ENCODE assay signal across 12 mouse cellular contexts in genomic region chr9:96957298-96957865, GRCm38 (mm10).
A peak's percentile ranks its signal among the peaks of the same experiment; 100 is the strongest.
DNase-seq lines count a peak whose midpoint lies in the region; ATAC-seq lines count a peak whose summit lies in the region.
"Had no signal": no experiment of that assay in that cellular context is flagged by ENCODE, and none has a peak within 500 bp of the region (broad histone marks: within the 10 kb centered on the region; RNA-seq: fewer than 3 reads in every experiment).

No protein-coding gene starts in this region.

- H3K9me3 ChIP-seq in heart, embryonic 15.5 days (replicated peaks), result no peaks in the 10 kb centered on the region
- no peaks in the 10 kb centered on the region for H3K9me3 ChIP-seq in forebrain, embryonic 11.5 days (ENCODE audit: control insufficient read depth, low read length)
- no peaks in the 10 kb centered on the region for H3K9me3 ChIP-seq in limb, embryonic 10.5 days (replicated peaks)

- H3K36me3 ChIP-seq in heart, embryonic 15.5 days, result no peaks in the 10 kb centered on the region
- H3K36me3 ChIP-seq in forebrain, embryonic 11.5 days (ENCODE audit: control insufficient read depth, insufficient read depth, low read length), result no peaks in the 10 kb centered on the region
- H3K36me3 ChIP-seq in limb, embryonic 10.5 days, result peaks cover 22% of the 10 kb centered on the region

- H3K27me3 ChIP-seq in heart, embryonic 15.5 days, result no peaks in the 10 kb centered on the region
- no peaks in the 10 kb centered on the region for H3K27me3 ChIP-seq in forebrain, embryonic 11.5 days (ENCODE audit: control insufficient read depth, insufficient read depth, low read length)
- no peaks in the 10 kb centered on the region for H3K27me3 ChIP-seq in limb, embryonic 10.5 days (ENCODE audit: low read depth, poor library complexity, severe bottlenecking)

- H3K4me1 ChIP-seq in heart, embryonic 15.5 days (replicated peaks), result peaks cover 72% of the 10 kb centered on the region
- peaks cover 17% of the 10 kb centered on the region for H3K4me1 ChIP-seq in forebrain, embryonic 11.5 days (replicated peaks; ENCODE audit: control insufficient read depth, insufficient read depth, low read length)
- H3K4me1 ChIP-seq in limb, embryonic 10.5 days, result peaks cover 82% of the 10 kb centered on the region

- peak overlapping the region; percentile 94 for H3K27ac ChIP-seq in heart, embryonic 15.5 days
- H3K27ac ChIP-seq in forebrain, embryonic 11.5 days (ENCODE audit: low read depth, low read length), result peak overlapping the region; percentile 34; the same call in 1 of the 2 replicates
- 0 out of 2 replicates have a peak overlapping the region, but pooled peaks have one; percentile 25 for H3K27ac ChIP-seq in limb, embryonic 10.5 days

- no peak for ATAC-seq in heart, embryonic 15.5 days (replicated peaks; ENCODE audit: insufficient number of reproducible peaks, insufficient read depth, low FRiP score, low read depth)
- ATAC-seq in forebrain, embryonic 11.5 days (replicated peaks; ENCODE audit: low FRiP score), result no peak

- peak overlapping the region; percentile 2; the same call in 1 of the 2 replicates for H3K4me2 ChIP-seq in heart, embryonic 15.5 days
- no peak overlapping the region for H3K4me2 ChIP-seq in forebrain, embryonic 11.5 days (ENCODE audit: low read depth, low read length, severe bottlenecking)

- no peak for DNase-seq in heart, postnatal 36 days
- peak; percentile 21 to 28 for DNase-seq in CD8-positive naive resting alpha-beta T cell, adult 2 months (ENCODE audit: low read depth in 2 of 2, low spot score in 2 of 2)
- DNase-seq in forebrain, embryonic 11.5 days (ENCODE audit: low spot score), result no peak
- DNase-seq in limb, embryonic 10.5 days (ENCODE audit: low spot score), result no peak
- no peak for DNase-seq in yolk sac, embryonic 10.5 days (ENCODE audit: low spot score)
- DNase-seq in layer of hippocampus, postnatal 10 days (ENCODE audit: low spot score in 2 of 2), result no peak
- DNase-seq in testis, postnatal 14 days (ENCODE audit: low spot score), result no peak
- DNase-seq: cerebellum, adult 9-10 months; lung, adult 18-20 months; spleen, adult 18-20 months had no signal

- no peak overlapping the region for H3K9ac ChIP-seq in heart, embryonic 15.5 days
- no peak overlapping the region for H3K9ac ChIP-seq in forebrain, embryonic 11.5 days (ENCODE audit: low read length)

- intact Hi-C loops in heart, postnatal 36 days (cut with DNase I), result no loop called here

- H3K4me3 ChIP-seq in heart, embryonic 15.5 days, result no peak overlapping the region
- no peak overlapping the region for H3K4me3 ChIP-seq in forebrain, embryonic 11.5 days (ENCODE audit: low read depth, low read length)
- no peak overlapping the region for H3K4me3 ChIP-seq in limb, embryonic 10.5 days
- H3K4me3 ChIP-seq: myocyte had no signal

- 32% methylated on average over 6 of the region's 6 CpGs for WGBS in heart, embryonic 15.5 days
- 50% methylated on average over 6 of the region's 6 CpGs for WGBS in forebrain, embryonic 11.5 days
- 57% methylated on average over 6 of the region's 6 CpGs for WGBS in limb, embryonic 10.5 days

Comparison
In these comparisons a context has a peak if more than half of its experiments do, and no peak if none do; other contexts are left out.
1. H3K27ac ChIP-seq: peak in every context shown above with its lines; median percentile 94 in heart, embryonic 15.5 days; 34 in forebrain, embryonic 11.5 days; 25 in limb, embryonic 10.5 days.
2. DNase-seq: peak in CD8-positive naive resting alpha-beta T cell, adult 2 months (2 of 2); none in heart, postnatal 36 days (0 of 2), forebrain, embryonic 11.5 days (single experiment), limb, embryonic 10.5 days (single experiment), yolk sac, embryonic 10.5 days (single experiment), layer of hippocampus, postnatal 10 days (0 of 2) and testis, postnatal 14 days (single experiment).